Mouse (Mus musculus) cerebellum, postnatal 10 days (tissue): ENCODE results near the gene Hgd.

Experiments
- DNase-seq, 2 experiments: peaks; one replicate each; pipeline ENCODE4 v3.0.0; 2021; ENCODE audit warnings: mixed read lengths in 2 of 2

The Hgd gene

GRCm38 (mm10) chr16:37583306-37583705 is 3.4 kb downstream of the Hgd start:
- no peak for DNase-seq

- DNase-seq, result no peak
Observed at GRCm38 (mm10) chr16:37583801-37584200, 3.8 kb downstream of the Hgd start.

GRCm38 (mm10) chr16:37584218-37585035 is 4.5 kb downstream of the Hgd start:
- peak; percentile 77 to 80 for DNase-seq

GRCm38 (mm10) chr16:37585129-37585563 is 5.2 kb downstream of the Hgd start:
- DNase-seq, result peak; percentile 22 to 45

DNA sequence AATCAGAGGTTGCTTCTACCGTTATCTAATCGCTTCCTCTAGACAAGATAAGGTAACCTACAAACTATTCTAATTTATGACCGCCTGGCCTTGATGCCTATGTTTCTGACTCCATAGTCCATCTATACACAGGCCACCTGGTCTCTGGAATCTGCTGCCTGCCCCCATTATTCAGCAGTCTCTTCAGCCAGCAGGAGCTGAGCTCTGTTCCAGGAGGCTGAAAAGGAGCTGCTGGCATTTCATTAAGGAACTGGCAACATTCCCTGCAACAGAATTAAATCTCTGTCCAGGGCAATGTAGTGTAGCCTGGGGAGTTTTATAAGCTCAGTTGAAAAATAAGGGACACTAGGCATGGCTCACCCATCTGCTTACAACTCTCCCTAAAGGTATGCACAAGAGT is 11.0 kb downstream of the Hgd start:
- DNase-seq, result peak; percentile 90 to 93

DNA sequence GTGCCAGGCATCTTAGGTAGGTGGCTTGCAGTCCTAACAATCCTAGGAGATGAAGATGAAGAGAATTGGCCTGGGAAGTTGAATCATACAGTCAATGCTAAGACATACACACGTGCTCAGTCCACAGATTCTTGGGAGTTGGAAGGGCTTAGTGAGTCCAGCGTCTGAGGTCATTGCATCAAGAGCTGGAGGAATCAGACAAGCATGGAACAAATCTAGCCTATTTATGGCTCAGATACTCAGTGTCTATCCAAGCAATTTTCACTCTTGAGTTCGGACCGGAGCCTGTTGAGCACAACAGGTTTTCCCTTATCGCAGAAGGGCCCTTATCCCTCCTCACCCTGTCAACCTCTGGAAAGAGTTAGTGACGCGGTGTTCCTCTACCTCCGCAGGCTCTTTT is 11.6 kb downstream of the Hgd start:
- DNase-seq, result no peak

- DNase-seq, result no peak
Observed at GRCm38 (mm10) chr16:37597412-37597811, 17.5 kb downstream of the Hgd start.

- no peak for DNase-seq
Observed at GRCm38 (mm10) chr16:37598463-37598862, 18.5 kb downstream of the Hgd start.

DNA sequence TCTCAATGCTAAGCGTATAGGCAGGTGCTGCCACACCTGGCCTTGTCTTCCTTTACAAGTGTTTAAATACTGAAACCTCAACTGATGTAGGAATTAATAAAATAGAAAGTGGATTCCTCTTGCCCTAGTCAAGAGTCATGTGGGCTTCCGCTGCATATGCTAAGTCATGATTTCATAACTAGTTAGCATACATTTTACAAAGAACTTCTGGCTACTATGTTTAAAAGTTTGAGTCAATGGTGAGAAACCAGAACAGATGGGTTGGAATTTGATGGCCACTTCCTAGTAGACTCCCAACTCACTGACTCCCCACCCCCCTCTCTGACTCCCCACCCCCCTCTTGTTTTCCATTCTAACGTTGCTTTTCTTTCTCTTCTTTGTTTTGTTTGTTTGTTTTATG is 19.4 kb downstream of the Hgd start:
- DNase-seq, result no peak

DNA sequence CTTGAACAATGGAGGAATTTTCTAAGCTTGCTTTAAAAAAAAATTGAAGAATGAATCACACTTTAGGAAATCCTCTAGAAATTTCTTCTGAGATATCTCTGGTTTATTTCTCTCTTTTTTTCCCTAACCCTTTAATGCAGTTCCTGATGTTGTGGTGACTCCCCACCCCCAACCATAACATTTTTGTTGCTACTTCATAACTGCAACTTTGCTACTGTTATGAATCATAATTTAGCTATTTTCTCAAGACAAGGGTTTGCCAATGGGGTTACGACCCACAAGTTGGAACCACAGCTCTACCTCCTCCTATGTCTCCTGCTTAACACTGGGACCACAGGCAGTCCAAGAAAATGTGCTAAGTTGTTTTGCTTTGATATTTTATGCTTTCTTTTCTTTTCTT is 23.5 kb downstream of the Hgd start:
- DNase-seq, result no peak

DNA sequence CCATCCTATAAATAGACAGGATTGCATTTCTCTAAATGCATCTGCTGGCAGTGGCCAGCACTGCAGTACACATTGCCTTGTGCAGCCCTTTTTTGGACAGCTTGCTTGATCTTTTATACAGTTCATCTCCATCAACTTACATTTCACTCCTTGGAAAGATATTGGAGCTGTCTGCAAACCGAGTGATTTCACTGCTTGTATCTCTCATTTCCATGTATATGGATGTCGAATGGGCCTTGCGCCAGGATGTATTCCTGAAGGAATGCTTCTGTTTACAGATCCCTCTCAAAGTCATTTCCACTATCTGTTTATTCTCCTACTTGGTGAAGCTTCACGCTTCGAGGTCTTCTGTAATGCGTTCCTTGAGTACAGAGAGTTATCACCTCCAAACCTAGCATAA is 24.3 kb downstream of the Hgd start:
- peak; percentile 32 to 36 for DNase-seq

GRCm38 (mm10) chr16:37610333-37610732 is 30.4 kb downstream of the Hgd start:
- no peak for DNase-seq

GRCm38 (mm10) chr16:37611072-37611471 is 31.1 kb downstream of the Hgd start:
- DNase-seq, result peak in 1 of 2 experiments; percentile 28

DNA sequence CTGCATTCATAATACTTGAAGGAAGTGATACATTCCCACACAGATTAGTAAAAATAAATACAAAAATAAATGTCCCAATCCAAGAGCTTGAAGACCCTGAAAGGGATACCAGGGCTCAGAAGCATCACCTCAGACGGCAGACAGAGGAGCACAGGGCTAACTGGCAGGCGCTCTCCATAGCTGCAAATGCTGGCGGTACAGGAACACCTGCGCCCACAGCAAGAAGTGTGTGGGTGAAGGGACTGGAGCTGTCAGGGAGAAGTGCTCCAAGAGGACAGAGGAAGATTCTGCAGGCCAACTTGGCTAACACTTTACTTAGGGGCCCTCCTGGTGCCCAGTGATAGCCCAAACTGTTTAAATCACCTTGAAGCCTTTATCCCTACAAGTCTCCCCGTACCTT is 32.1 kb downstream of the Hgd start:
- DNase-seq, result peak in 1 of 2 experiments; percentile 26

DNA sequence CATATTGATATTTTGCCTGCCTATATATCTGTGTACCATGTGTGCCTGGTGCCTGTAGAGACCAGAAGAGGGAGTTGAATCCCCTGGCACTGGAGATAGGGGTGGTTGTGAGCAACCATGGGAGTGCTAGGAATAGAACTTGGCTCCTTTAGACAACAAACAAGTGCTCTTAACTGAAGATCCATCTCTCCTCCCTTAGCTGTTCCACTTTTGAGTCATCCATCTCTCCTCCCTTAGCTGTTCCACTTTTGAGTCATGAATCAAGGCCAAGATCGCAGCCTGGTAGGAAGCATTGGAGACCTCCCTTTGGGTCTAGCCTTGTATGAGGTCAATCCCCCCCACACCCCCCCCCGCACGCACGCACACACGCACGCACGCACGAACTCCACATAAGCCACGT is 34.6 kb downstream of the Hgd start:
- DNase-seq, result no peak

- DNase-seq, result no peak
Observed at GRCm38 (mm10) chr16:37615429-37615828, 35.5 kb downstream of the Hgd start.

GRCm38 (mm10) chr16:37616104-37616503 is 36.2 kb downstream of the Hgd start:
- no peak for DNase-seq

DNA sequence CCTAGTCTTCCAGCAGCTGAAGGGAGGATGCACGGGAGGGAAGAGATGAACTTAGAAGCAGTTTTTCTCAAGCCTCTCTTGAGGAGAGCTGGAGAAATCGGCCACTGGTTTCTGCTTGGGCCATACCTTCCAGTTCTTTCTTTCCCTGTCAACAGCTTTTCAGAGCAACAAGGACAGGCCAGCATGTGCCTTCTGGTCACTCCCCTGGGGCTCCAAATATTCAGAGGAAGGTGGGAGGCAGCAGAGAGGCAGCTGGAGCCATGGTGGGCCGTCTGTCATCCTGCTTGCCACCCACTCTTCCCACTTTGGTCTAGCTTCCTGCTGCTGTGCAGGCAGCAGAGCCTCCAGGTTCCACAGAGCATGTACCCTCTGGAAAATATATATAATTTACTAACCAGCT is 37.7 kb downstream of the Hgd start:
- DNase-seq, result peak; percentile 66 to 73

GRCm38 (mm10) chr16:37622403-37622802 is 42.5 kb downstream of the Hgd start:
- peak; percentile 30 to 59 for DNase-seq

- DNase-seq, result peak; percentile 85 to 89
Observed at GRCm38 (mm10) chr16:37622919-37623318, 43.0 kb downstream of the Hgd start.

DNA sequence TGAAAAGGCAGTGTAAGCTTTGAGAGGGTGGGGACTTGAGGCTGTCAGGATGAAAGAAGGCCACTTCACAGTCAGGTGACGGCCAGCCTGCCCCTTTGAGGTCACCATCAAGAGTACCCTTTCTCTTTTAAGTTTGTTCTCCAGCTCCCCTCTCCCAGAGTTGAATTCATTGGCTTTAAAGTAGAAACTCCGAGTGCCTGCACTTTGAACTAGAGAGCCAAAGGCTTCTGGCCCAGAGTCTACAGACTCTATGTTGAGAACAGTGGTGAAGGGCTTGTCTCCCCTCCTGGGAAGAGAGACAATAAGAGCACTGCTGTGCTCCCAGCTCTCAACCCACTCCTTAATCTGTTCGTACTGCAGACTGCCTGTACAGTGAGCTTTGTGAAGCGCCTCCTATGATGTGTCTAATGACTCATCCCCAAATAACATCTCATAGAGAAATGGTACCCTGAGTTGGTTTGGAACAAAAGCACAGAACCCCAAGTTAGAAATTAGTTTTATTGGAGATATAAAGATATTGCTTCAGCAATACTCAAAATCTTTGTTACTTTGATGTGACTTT is 46.5 kb downstream of the Hgd start:
- no peak for DNase-seq

DNA sequence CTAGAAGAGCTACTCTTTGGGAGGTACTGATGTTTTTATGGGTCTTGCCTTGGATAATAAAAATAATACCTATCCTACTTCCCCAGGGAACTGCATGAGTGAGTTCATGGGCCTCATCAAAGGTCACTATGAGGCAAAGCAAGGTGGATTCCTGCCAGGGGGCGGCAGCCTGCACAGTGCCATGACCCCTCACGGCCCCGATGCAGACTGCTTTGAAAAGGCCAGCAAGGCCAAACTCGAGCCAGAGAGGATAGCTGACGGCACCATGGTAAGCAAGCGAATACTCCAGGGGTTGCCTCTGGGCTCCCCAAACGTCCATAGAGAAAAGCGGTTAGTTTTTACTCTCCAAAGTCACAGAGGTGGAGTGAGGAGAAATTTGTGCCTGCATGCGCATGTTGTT is 48.4 kb downstream of the Hgd start:
- DNase-seq, result no peak

DNA sequence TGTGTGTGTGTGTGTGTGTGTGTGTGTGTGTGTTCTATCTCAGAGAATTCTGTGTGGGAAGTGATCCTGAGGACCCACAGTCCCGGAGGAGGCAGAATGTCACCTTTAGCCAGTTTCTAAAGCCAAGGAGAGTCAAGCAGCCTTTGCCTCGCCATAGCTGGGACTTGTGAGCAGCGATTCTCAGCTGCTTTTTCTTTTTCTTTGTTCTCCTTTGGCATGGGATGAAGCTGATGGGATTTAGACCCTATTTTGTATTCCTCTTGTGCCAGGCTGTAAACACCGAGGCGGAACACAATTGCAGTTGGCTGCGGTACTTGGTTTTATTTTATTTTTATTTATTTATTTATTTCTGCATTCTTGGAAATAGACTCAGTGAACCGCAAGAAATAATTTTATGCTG is 49.1 kb downstream of the Hgd start:
- DNase-seq, result no peak

DNA sequence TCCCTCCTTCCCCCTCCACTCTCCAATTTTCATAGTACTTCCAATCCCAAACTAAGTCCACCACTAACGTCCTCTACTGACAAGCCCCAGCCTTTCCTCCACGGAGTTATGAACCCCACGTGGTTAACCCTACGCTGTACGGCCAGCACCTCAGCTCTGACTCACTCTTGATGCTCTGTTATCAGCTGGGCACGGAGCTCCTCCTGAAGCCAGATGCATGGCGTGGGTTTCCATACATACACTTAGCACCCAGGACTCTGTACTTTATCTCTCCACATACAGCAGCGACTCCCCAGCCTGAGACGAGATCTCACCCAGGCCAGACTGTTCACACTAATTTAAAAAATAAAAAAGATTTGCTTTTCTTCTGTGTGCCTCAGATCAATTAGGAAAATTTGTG is 54.6 kb downstream of the Hgd start:
- no peak for DNase-seq

- no peak for DNase-seq
Observed at GRCm38 (mm10) chr16:37635095-37635494, 55.1 kb downstream of the Hgd start.
